8 mouse cellular contexts compared by ENCODE assay signal in genomic region chr1:193382435-193382834, GRCm38 (mm10). TPM values are rescaled to one million over a fixed set of nuclear protein-coding genes. Genes with fewer than 3 reads are reported as not detected.
A peak's percentile ranks its signal among the peaks of the same experiment; 100 is the strongest.
DNase-seq lines count a peak whose midpoint lies in the region; ATAC-seq lines count a peak whose summit lies in the region.

No protein-coding gene starts in this region.

- peak overlapping the region; percentile 79 for H3K27ac ChIP-seq in heart, embryonic 13.5 days (replicated peaks)
- H3K27ac ChIP-seq in forebrain, embryonic 11.5 days (ENCODE audit: low read depth, low read length): no peak overlapping the region; the same call in 1 of the 2 replicates
- no peak overlapping the region; the same call in 1 of the 2 replicates for H3K27ac ChIP-seq in kidney, embryonic 16.5 days (ENCODE audit: low read length)

- peak overlapping the region; percentile 70 for H3K9ac ChIP-seq in heart, embryonic 13.5 days
- peak overlapping the region; percentile 45 for H3K9ac ChIP-seq in forebrain, embryonic 11.5 days (ENCODE audit: low read length)
- H3K9ac ChIP-seq in kidney, embryonic 16.5 days (replicated peaks; ENCODE audit: low read length): peak overlapping the region; percentile 36

- H3K9me3 ChIP-seq in heart, embryonic 13.5 days: no peaks in the 10 kb centered on the region
- H3K9me3 ChIP-seq in forebrain, embryonic 11.5 days (ENCODE audit: control insufficient read depth, low read length): no peaks in the 10 kb centered on the region
- H3K9me3 ChIP-seq in kidney, embryonic 16.5 days (ENCODE audit: low read length): no peaks in the 10 kb centered on the region

- no peaks in the 10 kb centered on the region for H3K36me3 ChIP-seq in heart, embryonic 13.5 days
- H3K36me3 ChIP-seq in forebrain, embryonic 11.5 days (ENCODE audit: control insufficient read depth, insufficient read depth, low read length): no peaks in the 10 kb centered on the region
- H3K36me3 ChIP-seq in kidney, embryonic 16.5 days (ENCODE audit: insufficient read depth, low read length): no peaks in the 10 kb centered on the region

- ATAC-seq in heart, embryonic 13.5 days (ENCODE audit: extremely low read depth, insufficient number of reproducible peaks, low FRiP score, low TSS enrichment): peak; percentile 51; the same call in 1 of the 2 replicates
- peak; percentile 86 for ATAC-seq in forebrain, embryonic 11.5 days (replicated peaks; ENCODE audit: low FRiP score)
- ATAC-seq in kidney, embryonic 16.5 days (ENCODE audit: low FRiP score, low TSS enrichment): peak; percentile 80; the same call in 1 of the 2 replicates

- H3K4me2 ChIP-seq in heart, embryonic 13.5 days: peak overlapping the region; percentile 79
- H3K4me2 ChIP-seq in forebrain, embryonic 11.5 days (ENCODE audit: low read depth, low read length, severe bottlenecking): peak overlapping the region; percentile 56
- H3K4me2 ChIP-seq in kidney, embryonic 16.5 days (replicated peaks; ENCODE audit: low read depth, low read length): peak overlapping the region; percentile 63

- H3K4me3 ChIP-seq in heart, embryonic 13.5 days: peak overlapping the region; percentile 51
- H3K4me3 ChIP-seq in forebrain, embryonic 11.5 days (ENCODE audit: low read depth, low read length): peak overlapping the region; percentile 31
- H3K4me3 ChIP-seq in kidney, embryonic 16.5 days (ENCODE audit: low read length): peak overlapping the region; percentile 43

- intact Hi-C loops in left cerebral cortex, postnatal 14 days (cut with DNase I): loop anchor here (5.0 to 10.0 kb wide), 3 partner anchors 175 to 1572 kb away; partner anchors contain the start of gene Lamb3

- peaks cover 39% of the 10 kb centered on the region for H3K4me1 ChIP-seq in heart, embryonic 13.5 days
- peaks cover 7% of the 10 kb centered on the region; the same call in 1 of the 2 replicates for H3K4me1 ChIP-seq in forebrain, embryonic 11.5 days (replicated peaks; ENCODE audit: control insufficient read depth, insufficient read depth, low read length)
- peaks cover 13% of the 10 kb centered on the region for H3K4me1 ChIP-seq in kidney, embryonic 16.5 days (ENCODE audit: insufficient read depth, low read length)

- H3K27me3 ChIP-seq in heart, embryonic 13.5 days (replicated peaks): no peaks in the 10 kb centered on the region
- no peaks in the 10 kb centered on the region for H3K27me3 ChIP-seq in forebrain, embryonic 11.5 days (ENCODE audit: control insufficient read depth, insufficient read depth, low read length)
- no peaks in the 10 kb centered on the region for H3K27me3 ChIP-seq in kidney, embryonic 16.5 days (ENCODE audit: insufficient read depth, low read length)

- under 1% methylated on average over 8 of the region's 8 CpGs for WGBS in heart, embryonic 13.5 days
- 1% methylated on average over 8 of the region's 8 CpGs for WGBS in forebrain, embryonic 11.5 days
- WGBS in kidney, embryonic 16.5 days: 2% methylated on average over 8 of the region's 8 CpGs

- DNase-seq in heart, adult 9 months (ENCODE audit: low spot score in 2 of 2): no peak
- peak; percentile 84 for DNase-seq in forebrain, embryonic 11.5 days (ENCODE audit: low spot score)
- DNase-seq in mesoderm, embryonic 11.5 days (ENCODE audit: low read depth, low spot score): peak; percentile 69
- peak; percentile 24 to 52 for DNase-seq in thymus, postnatal 36 days
- DNase-seq in left cerebral cortex, postnatal 14 days (ENCODE audit: low spot score in 2 of 2): no peak
- no peak for DNase-seq in right cerebral cortex, postnatal 25 days

RNA-seq across cellular contexts. Expression of gene Camk1g, which starts 12.3 kb away (rescaled TPM):
- polyA plus RNA-seq in heart, embryonic 13.5 days (2015; fragmentation: Nextera tagmentation; extraction: Ambion mirVana): 7.5 and 8.3 TPM in 2 replicates
- 15.0 and 17.4 TPM in 2 replicates for polyA plus RNA-seq in forebrain, embryonic 11.5 days (2014; fragmentation: Nextera tagmentation; extraction: Ambion mirVana)
- 14.1 and 16.2 TPM in 2 replicates for polyA plus RNA-seq in kidney, embryonic 16.5 days (2015; fragmentation: Nextera tagmentation; extraction: Ambion mirVana)
- total RNA-seq in left cerebral cortex, postnatal 14 days (2021): 10 to 100 TPM; 42.8 to 43.6 TPM

Comparison
In these comparisons a context has a peak if more than half of its experiments do, and no peak if none do; other contexts are left out.
1. DNase-seq: peak in forebrain, embryonic 11.5 days (single experiment), mesoderm, embryonic 11.5 days (single experiment) and thymus, postnatal 36 days (2 of 2); none in heart, adult 9 months (0 of 2), left cerebral cortex, postnatal 14 days (0 of 2) and right cerebral cortex, postnatal 25 days (single experiment).
2. Peak in every context shown above with its lines, with median percentiles within 50 percentile points of each other: ATAC-seq, H3K4me2 ChIP-seq, H3K4me3 ChIP-seq and H3K9ac ChIP-seq.